ENCODE assay signal across 22 mouse cellular contexts in the genomic region with DNA sequence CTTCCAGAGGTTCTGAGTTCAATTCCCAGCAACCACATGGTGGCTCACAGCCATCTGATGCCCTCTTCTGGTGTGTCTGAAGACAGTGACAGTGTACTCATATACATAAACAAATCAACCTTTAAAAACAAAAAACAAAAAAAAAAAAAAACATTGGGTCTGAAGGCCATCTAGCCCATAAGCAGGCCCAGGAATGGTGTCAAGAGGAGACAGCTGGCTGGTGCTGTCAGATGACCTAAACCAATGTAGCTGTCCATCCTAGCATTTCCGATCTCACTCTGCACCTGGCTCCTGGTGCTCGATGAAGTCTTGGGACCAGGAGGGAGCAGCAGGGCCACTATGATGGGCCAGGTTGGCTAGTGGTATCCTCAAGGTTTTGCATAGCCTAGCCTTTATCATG. TPM values are rescaled to one million over a fixed set of nuclear protein-coding genes. Genes with fewer than 3 reads are reported as not detected.
DNase-seq lines count a peak whose midpoint lies in the region; TF ChIP-seq lines count a peak whose summit lies in the region.
"Had no signal": no experiment of that assay in that cellular context is flagged by ENCODE, and none has a peak within 500 bp of the region (broad histone marks: within the 10 kb centered on the region; RNA-seq: fewer than 3 reads in every experiment).

No protein-coding gene starts in this region.

- no peak for TF ChIP-seq EP300 in ES-Bruce4 (IDR thresholded peaks at IDR 0.05; ENCODE audit: insufficient read depth, low read depth, low read length)

- H3K4me1 ChIP-seq in spleen, adult 2 months (ENCODE audit: control insufficient read depth, insufficient read depth, insufficient read length) = peaks cover 42% of the 10 kb centered on the region
- H3K4me1 ChIP-seq in ES-Bruce4 (ENCODE audit: control insufficient read depth, insufficient read depth, low read length) = peaks cover 18% of the 10 kb centered on the region
- no peaks in the 10 kb centered on the region for H3K4me1 ChIP-seq in kidney, adult 2 months (ENCODE audit: control insufficient read depth, insufficient read depth, low read length)
- H3K4me1 ChIP-seq: forebrain, embryonic 13.5 days; forebrain, embryonic 15.5 days had no signal

- 0 out of 2 replicates have a peak, but pooled peaks have one; percentile 7 for TF ChIP-seq CTCF in layer of hippocampus, adult 2 months (conservative IDR thresholded peaks at IDR 0.05)
- TF ChIP-seq CTCF in spleen, adult 2 months (IDR thresholded peaks at IDR 0.05; ENCODE audit: extremely low read depth, insufficient read depth, insufficient read length, insufficient replicate concordance) = no peak
- no peak for TF ChIP-seq CTCF in ES-Bruce4 (IDR thresholded peaks at IDR 0.05; ENCODE audit: low read depth, low read length)
- no peak for TF ChIP-seq CTCF in kidney, adult 2 months (conservative IDR thresholded peaks at IDR 0.05; ENCODE audit: insufficient read depth, insufficient read length, low read depth, low read length)

- H3K9me3 ChIP-seq in ES-Bruce4 (replicated peaks; ENCODE audit: control insufficient read depth, insufficient read depth, low read length, poor library complexity, severe bottlenecking) = no peaks in the 10 kb centered on the region
- H3K9me3 ChIP-seq: embryonic facial prominence, embryonic 10.5 days; embryonic facial prominence, embryonic 12.5 days; forebrain, embryonic 13.5 days; forebrain, embryonic 15.5 days had no signal

- H3K27me3 ChIP-seq in spleen, adult 2 months (ENCODE audit: control insufficient read depth, insufficient read depth, low read length) = no peaks in the 10 kb centered on the region
- H3K27me3 ChIP-seq in ES-Bruce4 (ENCODE audit: control insufficient read depth, insufficient read depth, low read length, poor library complexity, severe bottlenecking) = no peaks in the 10 kb centered on the region
- H3K27me3 ChIP-seq in kidney, adult 2 months (replicated peaks; ENCODE audit: control insufficient read depth, insufficient read depth, low read length) = no peaks in the 10 kb centered on the region
- H3K27me3 ChIP-seq: embryonic facial prominence, embryonic 12.5 days; forebrain, embryonic 13.5 days; forebrain, embryonic 15.5 days; Patski had no signal

- no peak for DNase-seq in layer of hippocampus, adult 2 months (ENCODE audit: low spot score in 2 of 2)
- no peak for DNase-seq in layer of hippocampus, adult 9-10 months (ENCODE audit: low spot score)
- no peak for DNase-seq in spleen, adult 2 months (ENCODE audit: low read depth in 1 of 2, low spot score in 2 of 2)
- DNase-seq in spleen, postnatal 36 days (ENCODE audit: low spot score in 2 of 2) = no peak
- peak; percentile 62 for DNase-seq in A20 (ENCODE audit: low read depth, low spot score)
- no peak for DNase-seq in kidney, postnatal 10 days
- no peak for DNase-seq in kidney, adult 2 months
- DNase-seq: adrenal gland, adult 8-10 months; adrenal gland, postnatal 14 days; adrenal gland, postnatal 36 days; cerebellum, adult 11-12 months; cerebellum, adult 2 months; cerebellum, adult 9-10 months; cerebellum, postnatal 10 days; cerebellum, postnatal 25 days; forebrain, postnatal 0 days had no signal

- 92% methylated on average over 2 of the region's 2 CpGs for WGBS in spleen, adult 2 months
- WGBS in kidney, adult 2 months = 91% methylated on average over 2 of the region's 2 CpGs

- no peak overlapping the region for H3K9ac ChIP-seq in ES-Bruce4 (ENCODE audit: low read depth, poor library complexity, severe bottlenecking)
- H3K9ac ChIP-seq: embryonic facial prominence, embryonic 12.5 days; forebrain, embryonic 13.5 days; forebrain, embryonic 15.5 days; forebrain, postnatal 0 days had no signal

- H3K36me3 ChIP-seq in spleen, adult 2 months (ENCODE audit: control insufficient read depth, insufficient read depth, low read length) = peaks cover 10% of the 10 kb centered on the region
- no peaks in the 10 kb centered on the region for H3K36me3 ChIP-seq in ES-Bruce4 (ENCODE audit: control insufficient read depth, insufficient read depth, low read length, poor library complexity, severe bottlenecking)
- no peaks in the 10 kb centered on the region for H3K36me3 ChIP-seq in kidney, adult 2 months (ENCODE audit: control insufficient read depth, insufficient read depth, low read length)

- no peak for TF ChIP-seq POLR2A in spleen, adult 2 months (IDR thresholded peaks at IDR 0.05; ENCODE audit: low read depth, low read length)
- TF ChIP-seq POLR2A in ES-Bruce4 (IDR thresholded peaks at IDR 0.05; ENCODE audit: insufficient read depth, low read length) = no peak
- no peak for TF ChIP-seq POLR2A in kidney, adult 2 months (IDR thresholded peaks at IDR 0.05; ENCODE audit: low read depth, low read length)

- H3K27ac ChIP-seq in layer of hippocampus, adult 2 months = no peak overlapping the region
- peak overlapping the region; percentile 41; the same call in 1 of the 2 replicates for H3K27ac ChIP-seq in spleen, adult 2 months (ENCODE audit: insufficient read depth, low read length)
- H3K27ac ChIP-seq in ES-Bruce4 (ENCODE audit: insufficient read depth, low read length) = peak overlapping the region; percentile 9
- no peak overlapping the region for H3K27ac ChIP-seq in kidney, adult 2 months (ENCODE audit: insufficient read depth, low read depth, low read length)
- H3K27ac ChIP-seq: embryonic facial prominence, embryonic 10.5 days; embryonic facial prominence, embryonic 12.5 days; forebrain, embryonic 13.5 days; forebrain, embryonic 15.5 days had no signal

- no peak overlapping the region for H3K4me3 ChIP-seq in layer of hippocampus, adult 2 months
- no peak overlapping the region for H3K4me3 ChIP-seq in spleen, adult 2 months (ENCODE audit: extremely low read depth, insufficient read depth, insufficient read length)
- H3K4me3 ChIP-seq in ES-Bruce4 (ENCODE audit: low read depth, low read length) = no peak overlapping the region
- H3K4me3 ChIP-seq in kidney, adult 2 months (ENCODE audit: insufficient read depth, low read depth, low read length) = no peak overlapping the region
- H3K4me3 ChIP-seq: embryonic facial prominence, embryonic 10.5 days; embryonic facial prominence, embryonic 12.5 days; forebrain, embryonic 13.5 days; forebrain, embryonic 15.5 days had no signal

RNA-seq across cellular contexts. Expression of gene Slc25a19, which starts 14.6 kb away (rescaled TPM):
- 10 to 100 TPM; 60.4 to 66.6 TPM for total RNA-seq in layer of hippocampus, adult 2 months (2021)
- polyA plus RNA-seq in spleen, adult 2 months (2012; rRNA removed) = 64.0 and 82.0 TPM in 2 replicates
- polyA plus RNA-seq in ES-Bruce4 (2011; ENCODE audit: insufficient read depth, insufficient read length, low read depth, missing spikeins) = 34.7 and 35.8 TPM in 2 replicates
- polyA plus RNA-seq in kidney, adult 2 months (2012; rRNA removed) = 144 and 172 TPM in 2 replicates

RNA-seq across cellular contexts. Expression of gene Mif4gd, which starts 29.9 kb away (rescaled TPM):
- total RNA-seq in layer of hippocampus, adult 2 months (2021) = 10 to 100 TPM; 19.5 to 22.5 TPM
- 175 and 210 TPM in 2 replicates for polyA plus RNA-seq in spleen, adult 2 months (2012; rRNA removed)
- polyA plus RNA-seq in ES-Bruce4 (2011; ENCODE audit: insufficient read depth, insufficient read length, low read depth, missing spikeins) = 50.4 and 55.0 TPM in 2 replicates
- polyA plus RNA-seq in kidney, adult 2 months (2012; rRNA removed) = 138 and 144 TPM in 2 replicates

RNA-seq across cellular contexts. Expression of gene Gga3, which starts 38.9 kb away (rescaled TPM):
- total RNA-seq in layer of hippocampus, adult 2 months (2021) = 10 to 100 TPM; 67.9 to 91.9 TPM
- polyA plus RNA-seq in spleen, adult 2 months (2012; rRNA removed) = 39.4 and 40.9 TPM in 2 replicates
- 69.3 and 79.4 TPM in 2 replicates for polyA plus RNA-seq in ES-Bruce4 (2011; ENCODE audit: insufficient read depth, insufficient read length, low read depth, missing spikeins)
- 16.9 and 17.7 TPM in 2 replicates for polyA plus RNA-seq in kidney, adult 2 months (2012; rRNA removed)

RNA-seq across cellular contexts. Expression of gene Mrps7, which starts 39.0 kb away (rescaled TPM):
- 10 to 100 TPM; 50.4 to 50.8 TPM for total RNA-seq in layer of hippocampus, adult 2 months (2021)
- 10.6 and 13.6 TPM in 2 replicates for polyA plus RNA-seq in spleen, adult 2 months (2012; rRNA removed)
- polyA plus RNA-seq in ES-Bruce4 (2011; ENCODE audit: insufficient read depth, insufficient read length, low read depth, missing spikeins) = 29.3 and 35.5 TPM in 2 replicates
- polyA plus RNA-seq in kidney, adult 2 months (2012; rRNA removed) = 51.7 and 53.1 TPM in 2 replicates

Comparison
In these comparisons a context has a peak if more than half of its experiments do, and no peak if none do; other contexts are left out.
1. H3K27ac ChIP-seq: peak in spleen, adult 2 months (single experiment) and ES-Bruce4 (single experiment); none in layer of hippocampus, adult 2 months (single experiment) and kidney, adult 2 months (single experiment).